Mouse (Mus musculus) MEL-GATA-1-ER (cell line): ENCODE measurements around the gene Stpg4.

Experiments
- DNase-seq: peaks from one replicate; pipeline ENCODE4 v3.0.0-alpha.2; 2012; ENCODE audit warnings: low read depth; ENCODE audit errors: extremely low read depth

Stpg4 gene

DNA sequence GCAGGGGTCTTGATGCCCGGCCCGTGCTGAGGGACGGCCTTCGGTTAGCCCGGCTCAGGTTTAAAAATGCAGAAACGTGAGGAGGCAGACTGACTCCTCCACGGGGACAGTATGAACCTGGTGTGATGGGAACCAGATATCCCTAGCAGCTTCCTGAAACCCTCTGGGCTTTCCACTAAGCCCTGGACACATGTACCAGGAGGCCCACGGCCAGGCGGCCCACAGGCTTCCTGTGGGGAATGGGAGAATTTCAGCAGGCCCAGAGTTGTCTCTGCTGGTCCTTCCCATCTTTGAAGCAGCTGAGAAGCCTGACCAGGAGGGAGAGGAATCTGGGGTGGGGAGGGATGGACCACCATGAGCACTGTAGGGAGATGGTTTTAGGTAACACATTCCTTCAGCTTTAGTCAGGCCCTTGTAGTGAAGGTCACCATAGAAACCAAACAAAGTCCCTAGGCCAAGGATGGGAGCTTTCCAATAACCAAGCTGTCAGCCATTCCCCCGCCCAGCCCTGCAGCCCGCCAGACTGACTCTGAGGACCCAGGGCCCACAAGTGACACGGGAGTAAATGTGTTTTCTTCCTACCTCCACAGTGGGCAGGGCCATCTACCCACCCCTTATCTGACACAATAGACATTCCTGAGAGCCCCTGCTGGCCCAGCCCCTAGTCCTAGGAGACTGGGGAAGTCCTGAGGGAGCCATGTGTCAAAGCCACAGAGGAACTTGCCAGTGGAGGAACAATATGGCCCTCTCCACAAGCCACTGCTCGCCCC, 76.9 kb downstream of the Stpg4 start:
- DNase-seq = peak; percentile 20

- no peak for DNase-seq
Measured at GRCm38 (mm10) chr17:87349575-87349974, 78.0 kb downstream of the Stpg4 start.

DNA sequence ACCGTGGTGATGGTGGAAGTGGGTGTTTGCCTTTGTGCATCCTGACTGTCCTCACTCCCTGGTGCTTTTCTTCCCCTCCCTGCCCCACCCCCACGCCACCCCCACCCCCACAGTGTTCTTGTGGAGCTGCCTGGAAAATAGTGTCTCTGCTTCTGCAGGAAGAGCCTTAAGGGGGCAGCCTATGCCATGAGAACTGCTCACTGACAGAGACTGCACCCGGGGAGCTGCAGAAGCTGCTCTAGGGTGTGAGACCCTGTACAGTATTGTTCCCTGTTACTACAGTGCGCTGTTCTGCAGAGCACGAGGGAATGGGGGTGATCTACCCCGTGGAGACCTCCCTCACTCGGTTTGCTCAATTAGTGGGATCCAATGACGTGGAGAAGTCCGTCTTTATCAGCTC, 78.5 kb downstream of the Stpg4 start:
- DNase-seq = no peak

DNA sequence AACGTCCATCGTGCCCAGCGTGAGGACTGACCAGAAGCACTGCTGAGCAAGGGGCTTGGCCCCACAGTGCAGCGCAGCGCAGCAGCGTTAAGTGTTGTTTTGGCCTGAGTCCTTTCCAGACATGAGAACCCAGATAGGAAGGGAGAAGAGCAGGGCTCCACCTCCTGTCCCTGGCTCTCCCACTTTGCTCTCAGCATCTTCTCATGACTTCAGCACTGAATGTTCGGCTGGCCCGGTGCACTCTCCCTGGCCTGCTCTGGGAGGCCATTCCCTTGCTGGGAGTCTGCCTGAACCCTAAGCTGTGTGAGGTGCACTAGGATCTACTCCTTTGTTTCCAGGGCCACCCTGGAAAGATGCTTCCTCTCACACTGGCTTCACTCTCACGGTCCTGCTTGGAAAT, 79.2 kb downstream of the Stpg4 start:
- DNase-seq = no peak

GRCm38 (mm10) chr17:87345252-87345593, 82.3 kb downstream of the Stpg4 start:
- DNase-seq = no peak

GRCm38 (mm10) chr17:87344441-87345251, 82.9 kb downstream of the Stpg4 start:
- no peak for DNase-seq

DNA sequence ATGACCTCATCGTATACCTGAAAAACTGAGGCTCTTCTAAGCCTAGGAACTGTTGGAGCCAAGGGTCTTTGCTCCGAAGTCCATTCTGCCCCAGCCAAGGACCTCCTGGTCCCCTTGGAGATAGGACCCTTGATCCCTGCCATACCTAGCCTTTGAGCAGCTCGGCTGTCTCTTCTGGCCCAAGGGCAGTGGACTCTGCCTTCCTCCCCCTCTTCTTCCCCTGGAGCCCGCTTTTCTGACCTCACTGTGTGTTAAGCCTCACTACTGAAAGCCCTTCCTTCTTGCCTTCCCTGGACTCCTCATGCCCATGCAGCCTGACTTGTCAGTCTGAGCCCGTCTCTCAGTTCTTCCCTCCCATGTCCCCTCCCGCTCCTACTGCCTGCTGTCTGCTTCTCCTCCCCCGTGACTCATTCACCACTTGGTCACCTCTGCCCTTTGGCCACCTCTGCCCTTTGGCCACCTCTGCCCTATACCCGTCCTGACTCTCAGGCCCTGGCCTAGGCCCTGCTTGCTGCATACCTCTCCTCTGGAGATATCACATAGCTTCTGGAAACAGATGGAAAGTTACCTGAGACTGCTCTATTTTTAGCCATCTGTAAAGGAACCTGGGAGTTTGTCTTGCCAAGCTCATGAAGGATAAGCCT, 84.4 kb downstream of the Stpg4 start:
- no peak for DNase-seq
